Mouse (Mus musculus) colon, adult 2 months (tissue): Measurements from ENCODE around the gene Gm5447. TPM values are rescaled to one million over a fixed set of nuclear protein-coding genes. Genes with fewer than 3 reads are reported as not detected.

Source experiments
- polyA plus RNA-seq: library from polyadenylated mRNA; depleted of rRNA; stranded (reverse); fragments of >200 nt; gene quantifications from 2 replicates; pipeline ENCODE4 v1.2.3, GENCODE M21; 2012; rRNA removed

Gm5447 gene
- not detected in 2 replicates for polyA plus RNA-seq

DNA sequence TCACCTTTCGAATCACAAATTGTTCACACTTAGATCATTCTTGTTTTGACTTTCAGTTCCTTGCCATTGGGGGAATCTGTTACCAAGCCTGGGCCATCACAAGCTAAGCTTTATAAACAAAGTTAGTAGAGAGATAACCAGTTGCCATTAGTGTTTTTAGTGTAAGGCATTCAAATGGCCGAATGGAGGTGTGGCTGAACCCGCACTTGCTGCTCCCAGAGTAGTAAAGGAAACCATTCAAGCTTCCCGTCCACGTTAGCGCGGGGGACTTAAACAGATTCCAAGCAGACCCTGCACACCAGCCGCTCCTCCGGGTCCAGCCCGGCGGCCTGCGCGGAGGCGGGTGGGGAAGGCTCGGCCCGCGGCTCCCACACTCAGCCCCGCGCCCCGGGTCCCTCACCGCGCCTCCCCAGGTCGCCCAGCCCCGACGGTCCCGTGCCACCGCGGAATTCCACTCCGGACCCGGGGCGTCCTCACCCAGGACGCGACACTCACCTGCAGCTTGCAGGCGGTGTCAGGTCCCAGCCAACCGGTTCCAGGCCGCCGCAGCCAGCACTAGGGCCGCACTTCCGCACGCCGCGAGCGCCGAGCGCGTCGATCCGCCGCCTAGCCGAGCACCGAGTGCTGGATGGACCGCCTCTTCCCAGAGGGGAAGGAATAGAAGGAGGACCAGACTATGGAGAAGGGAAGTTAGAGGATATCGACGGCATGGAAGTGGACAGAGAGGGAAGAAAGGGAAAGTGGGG, at the start of gene Gm5447, which contains the start of gene Exoc2:
Gene Gm5447, plus strand, starts transcription at position 704 of the 746 bp plus-strand sequence.
Gene Exoc2, minus strand, starts transcription at position 593 of the 746 bp plus-strand sequence.

DNA sequence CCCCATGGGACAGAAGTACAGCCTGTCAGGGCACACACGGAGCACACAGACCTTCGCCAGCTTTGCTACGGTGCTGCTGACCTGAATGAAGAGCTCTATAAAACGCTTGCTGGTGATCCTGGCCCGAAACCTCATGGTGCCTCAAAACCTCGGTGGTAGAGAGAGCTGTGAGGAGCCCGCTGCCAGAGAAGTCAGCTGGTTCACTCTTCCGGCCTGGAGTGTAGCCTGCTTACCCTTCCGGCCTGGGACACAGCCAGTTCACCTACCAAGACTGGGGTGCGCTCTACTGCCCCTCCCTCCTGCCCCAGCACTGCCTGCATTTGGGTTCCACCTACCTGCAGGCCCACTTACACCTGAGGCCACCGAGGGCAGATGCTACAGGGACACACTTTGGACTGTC, 26.5 kb upstream of the Gm5447 start, which contains the start of gene Hus1b:
Gene Hus1b, minus strand, starts transcription at position 220 of the 400 bp plus-strand sequence.

Other genes starting within 250 kb of the Gm5447 start
- 2.7 and 2.8 TPM in 2 replicates for gene Irf4, start 225.0 kb upstream of the Gm5447 start, polyA plus RNA-seq
- 0.13 TPM in 1 of 2 replicates, not detected in the other for gene Hus1b, start 26.4 kb upstream of the Gm5447 start, polyA plus RNA-seq
- 5.7 and 5.9 TPM in 2 replicates for gene Exoc2, start 111 bp upstream of the Gm5447 start, polyA plus RNA-seq